Mouse (Mus musculus) layer of hippocampus, adult 6 months (tissue): ENCODE results near the gene Zfp87. TPM values are rescaled to one million over a fixed set of nuclear protein-coding genes. Genes with fewer than 3 reads are reported as not detected.

ENCODE experiments used
- long read RNA-seq, 2 experiments: library from polyadenylated mRNA; unstranded; transcript quantifications; one replicate each; pipeline ENCODE4 v2.0.0; 2019 to 2020
- polyA plus RNA-seq: library from polyadenylated mRNA; unstranded; fragments of <200 nt; fragmentation: Nextera tagmentation; gene quantifications from 2 replicates; pipeline ENCODE4 v1.2.3, GENCODE M21; 2021

The Zfp87 gene
- polyA plus RNA-seq = 38.7 and 41.4 TPM in 2 replicates
- long read RNA-seq, experiment 1, transcript Zfp87-203 (2 exons, 382 nt) = minor isoform, 6 of 29 reads
- long read RNA-seq, experiment 1, transcript Zfp87-204 (4 exons, 2,656 nt) = major isoform, 20 of 29 reads
- long read RNA-seq, experiment 1, partial matches to known transcripts = 0 of 29 reads
- long read RNA-seq, experiment 1, other reads (novel, unspliced or antisense) = 3 of 29 reads
- long read RNA-seq, experiment 2, transcript Zfp87-204 (4 exons, 2,656 nt) = major isoform, 110 of 119 reads
- long read RNA-seq, experiment 2, partial matches to known transcripts = 1 of 119 reads
- long read RNA-seq, experiment 2, other reads (novel, unspliced or antisense) = 7 of 119 reads

GRCm38 (mm10) chr13:67525753-67526410 is at the start of gene Zfp87, which contains the start of gene Gm26965:
TSS of gene Zfp87 (minus strand) at chr13:67526177.
TSS of gene Gm26965 (minus strand) at chr13:67526151.

DNA sequence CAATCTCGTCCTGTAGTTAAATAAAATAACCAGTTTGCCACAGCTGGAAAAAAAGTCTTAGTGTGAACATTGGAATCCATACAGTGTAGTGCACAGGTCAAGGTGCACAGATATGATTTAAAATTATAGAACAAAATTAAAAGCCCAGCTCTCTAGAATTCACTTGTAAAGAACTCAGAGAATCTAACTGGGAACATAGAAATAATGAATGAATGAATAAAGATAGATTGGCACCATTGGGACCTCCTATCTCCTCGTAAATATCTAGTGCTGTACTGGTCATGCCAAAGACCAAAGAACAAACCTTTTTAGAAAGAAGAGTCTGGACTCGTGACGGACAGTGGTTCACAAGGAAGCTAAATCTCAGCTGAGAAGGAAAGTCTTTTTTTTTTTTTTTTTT is 27.8 kb upstream of the Zfp87 start, which contains the start of gene Zfp748:
Zfp748 (minus strand) TSS at position 101 of the 400 bp plus-strand sequence.

DNA sequence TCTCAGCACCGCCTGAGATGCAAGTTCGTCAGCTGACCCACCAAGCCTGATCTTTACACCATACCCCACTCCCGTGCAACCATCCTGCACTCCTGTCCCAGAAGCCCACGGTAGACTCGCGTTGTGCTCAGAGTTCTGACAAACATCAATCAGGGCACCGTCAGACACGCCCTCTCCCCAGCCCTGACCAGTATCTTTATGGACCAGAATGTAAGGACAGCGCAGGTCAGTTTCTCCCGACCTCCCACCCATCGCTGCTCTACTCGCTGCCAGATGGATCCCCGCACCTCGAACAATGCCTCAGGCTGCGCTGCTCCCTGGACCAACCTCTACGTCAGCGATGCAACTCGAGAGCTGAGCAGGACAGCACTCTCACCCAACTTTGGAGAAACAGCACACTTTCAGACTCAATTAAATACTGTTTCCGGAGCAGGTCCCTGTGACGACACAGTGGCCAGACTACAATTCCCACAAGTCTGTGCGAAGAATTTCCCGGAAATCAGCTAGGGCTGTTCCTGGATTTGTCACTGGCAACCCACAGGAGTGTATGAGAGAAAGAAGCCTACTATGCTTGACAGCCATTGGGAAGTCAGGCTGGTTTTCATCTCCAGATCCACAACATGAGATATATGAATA is 25.8 kb downstream of the Zfp87 start, which contains the start of gene Zfp58:
Zfp58 (minus strand) TSS at position 472 of the 636 bp plus-strand sequence.

GRCm38 (mm10) chr13:67483625-67484423 is 42.2 kb downstream of the Zfp87 start, which contains the start of gene Zfp874b:
TSS of gene Zfp874b (minus strand) at chr13:67484258.

Other genes starting within 250 kb of the Zfp87 start
- 2.7 TPM in 2 replicates for gene Zfp458, start 247.7 kb downstream of the Zfp87 start, polyA plus RNA-seq
- 0.26 and 0.28 TPM in 2 replicates for gene Zfp457, start 219.7 kb downstream of the Zfp87 start, polyA plus RNA-seq
- gene Zfp595, start 193.6 kb downstream of the Zfp87 start, polyA plus RNA-seq = 0.54 and 0.89 TPM in 2 replicates
- gene Gm28044, start 165.6 kb downstream of the Zfp87 start, polyA plus RNA-seq = 0.56 TPM in 1 of 2 replicates, not detected in the other
- 0.18 and 0.21 TPM in 2 replicates for gene Zfp953, start 165.6 kb downstream of the Zfp87 start, polyA plus RNA-seq
- 0.48 TPM in 1 of 2 replicates, not detected in the other for gene Gm28041, start 150.4 kb downstream of the Zfp87 start, polyA plus RNA-seq
- 0.30 and 0.43 TPM in 2 replicates for gene Zfp456, start 150.4 kb downstream of the Zfp87 start, polyA plus RNA-seq
- 1.0 and 2.2 TPM in 2 replicates for gene Zfp429, start 126.4 kb downstream of the Zfp87 start, polyA plus RNA-seq
- gene Zfp459, start 104.8 kb downstream of the Zfp87 start, polyA plus RNA-seq = 0.68 and 1.3 TPM in 2 replicates
- 5.8 and 7.5 TPM in 2 replicates for gene Zfp874a, start 74.6 kb downstream of the Zfp87 start, polyA plus RNA-seq
- 2.0 and 5.7 TPM in 2 replicates for gene Zfp874b, start 41.9 kb downstream of the Zfp87 start, polyA plus RNA-seq
- 4.1 and 5.1 TPM in 2 replicates for gene Zfp58, start 25.6 kb downstream of the Zfp87 start, polyA plus RNA-seq
- not detected in 2 replicates for gene Gm26965, start within 50 bp of the Zfp87 start, polyA plus RNA-seq
- 5.4 and 6.0 TPM in 2 replicates for gene Zfp748, start 27.7 kb upstream of the Zfp87 start, polyA plus RNA-seq
- 2.2 and 2.7 TPM in 2 replicates for gene Zfp729b, start 83.5 kb upstream of the Zfp87 start, polyA plus RNA-seq
- 1.5 TPM in 1 of 2 replicates, not detected in the other for gene Gm49345, start 111.6 kb upstream of the Zfp87 start, polyA plus RNA-seq
- gene Zfp729a, start 111.6 kb upstream of the Zfp87 start, polyA plus RNA-seq = 1.6 and 1.9 TPM in 2 replicates
- 6.2 and 7.2 TPM in 2 replicates for gene Zfp738, start 160.9 kb upstream of the Zfp87 start, polyA plus RNA-seq
- 2.5 and 3.0 TPM in 2 replicates for gene Zfp65, start 203.0 kb upstream of the Zfp87 start, polyA plus RNA-seq
- 3.5 and 4.0 TPM in 2 replicates for gene Zfp85, start 229.1 kb upstream of the Zfp87 start, polyA plus RNA-seq